Mouse (Mus musculus) embryonic facial prominence, embryonic 10.5 days (tissue): Measurements from ENCODE around the gene Krt39. TPM values are rescaled to one million over a fixed set of nuclear protein-coding genes. Genes with fewer than 3 reads are reported as not detected.

Experiments used
- DNase-seq: peaks from one replicate; pipeline ENCODE4 v3.0.0-alpha.2; 2017; ENCODE audit warnings: low spot score
- H3K27ac ChIP-seq: fragments of 300-500 bp; sonication (generic); replicated peaks from 2 replicates; pipeline ENCODE4 v1.5.1; 2016; ENCODE audit warnings: mild to moderate bottlenecking
- H3K27me3 ChIP-seq: fragments of 300-500 bp; sonication (generic); replicated peaks from 2 replicates; pipeline ENCODE4 v1.6.1; 2016; ENCODE audit warnings: low read depth, mild to moderate bottlenecking; ENCODE audit not compliant: poor library complexity, severe bottlenecking
- H3K36me3 ChIP-seq: fragments of 300-500 bp; sonication (generic); replicated peaks from 2 replicates; pipeline ENCODE4 v1.6.1; 2016; ENCODE audit warnings: mild to moderate bottlenecking, moderate library complexity
- H3K4me1 ChIP-seq: fragments of 300-500 bp; sonication (generic); 2 replicates; pipeline ENCODE4 v1.6.1; 2016
- H3K4me3 ChIP-seq: fragments of 300-500 bp; sonication (generic); 2 replicates; pipeline ENCODE4 v1.5.1; 2016; ENCODE audit warnings: mild to moderate bottlenecking, moderate library complexity
- H3K9me3 ChIP-seq: fragments of 300-500 bp; sonication (generic); 2 replicates; pipeline ENCODE4 v1.6.1; 2016; ENCODE audit warnings: mild to moderate bottlenecking
- WGBS: fragments of 180-500 bp; shearing (Covaris S2); methylation state at CpG from one replicate; pipeline ENCODE4 v1.1.7; 2016; 5-methylcytosine and 5-hydroxymethylcytosine counted together
- polyA plus RNA-seq: library from polyadenylated mRNA; unstranded; fragments of >200 nt; fragmentation: Nextera tagmentation; extraction: Ambion mirVana; gene quantifications from 2 replicates; pipeline ENCODE4 v1.2.1, GENCODE M21; 2016

The Krt39 gene
- polyA plus RNA-seq, 1 experiment from 2014 or later, result not detected

DNA sequence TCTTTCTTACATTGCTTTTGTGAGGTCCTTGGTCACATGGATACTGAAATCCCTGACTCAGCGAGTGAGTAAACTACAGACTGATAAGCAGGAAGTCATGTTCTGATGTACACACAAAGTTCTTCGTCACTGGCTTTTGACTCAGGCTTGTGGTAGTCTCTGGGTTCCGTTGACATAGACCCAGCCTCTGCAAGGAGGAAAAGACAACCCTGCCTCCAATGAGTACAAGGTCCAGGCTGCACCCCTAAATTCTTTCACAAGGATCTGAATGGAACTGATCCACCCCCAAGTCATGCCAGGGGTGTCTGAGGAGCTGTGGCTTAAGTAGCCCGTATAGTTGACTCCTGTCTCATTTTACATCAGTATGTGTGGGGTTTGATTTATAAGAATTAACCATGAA lies 24.7 kb downstream of the Krt39 start:
- H3K4me3 ChIP-seq, result no peak overlapping the region
- no peaks in the 10 kb centered on the region for H3K36me3 ChIP-seq
- H3K27ac ChIP-seq, result no peak overlapping the region
- H3K4me1 ChIP-seq, result peaks cover 5% of the 10 kb centered on the region; the same call in 1 of the 2 replicates
- H3K27me3 ChIP-seq, result no peaks in the 10 kb centered on the region
- no peaks in the 10 kb centered on the region for H3K9me3 ChIP-seq
- no peak for DNase-seq
- WGBS, result 92% methylated on average over 4 of the region's 4 CpGs

DNA sequence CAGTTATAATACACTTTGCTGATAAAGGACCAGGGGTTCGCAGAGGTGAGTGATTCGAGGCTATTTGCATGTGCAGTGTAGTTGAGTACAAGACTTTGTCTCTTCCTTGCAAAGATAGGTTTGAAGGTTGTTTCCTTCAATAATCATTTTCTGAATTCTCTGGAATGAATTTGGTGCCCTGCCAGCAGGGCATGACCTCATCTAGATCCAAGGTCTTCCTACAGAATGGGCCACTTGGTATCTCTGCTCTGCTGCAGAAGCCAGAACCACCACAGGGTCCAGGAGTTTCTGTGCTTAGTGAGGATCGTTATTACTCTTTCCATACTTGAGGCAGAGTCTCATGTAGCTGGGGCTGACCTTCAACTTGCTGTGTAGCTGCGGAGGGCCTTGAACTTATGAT lies 26.4 kb downstream of the Krt39 start:
- no peaks in the 10 kb centered on the region for H3K27me3 ChIP-seq
- peaks cover 12% of the 10 kb centered on the region for H3K4me1 ChIP-seq
- H3K36me3 ChIP-seq, result no peaks in the 10 kb centered on the region
- H3K27ac ChIP-seq, result no peak overlapping the region
- H3K4me3 ChIP-seq, result no peak overlapping the region
- H3K9me3 ChIP-seq, result no peaks in the 10 kb centered on the region
- 92% methylated on average over 4 of the region's 4 CpGs for WGBS
- no peak for DNase-seq

DNA sequence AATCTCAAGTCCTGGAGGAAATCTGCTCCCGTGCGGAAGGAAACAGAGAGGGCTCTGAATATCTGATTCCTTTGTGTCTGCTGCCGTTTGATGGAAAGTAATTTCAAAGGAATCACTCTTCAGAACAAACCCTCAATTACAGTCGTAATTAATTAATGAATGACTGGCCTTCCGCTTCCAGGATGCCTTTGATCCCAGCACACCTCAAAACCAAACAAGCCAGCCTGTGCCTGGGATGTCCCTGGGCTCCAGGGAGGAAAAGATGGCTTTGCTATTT lies 27.6 kb downstream of the Krt39 start:
- Histone ChIP-seq H3K27ac (no peak overlapping the region), H3K36me3 (no peaks in the 10 kb centered on the region), H3K27me3 (no peaks in the 10 kb centered on the region), H3K4me1 (peaks cover 23% of the 10 kb centered on the region), H3K9me3 (no peaks in the 10 kb centered on the region), H3K4me3 (no peak overlapping the region)
- no peak for DNase-seq
- WGBS, result 38% methylated on average over 5 of the region's 5 CpGs

GRCm38 (mm10) chr11:99492733-99493573 lies 28.2 kb downstream of the Krt39 start, which contains the start of gene Krt23:
Gene Krt23, minus strand, starts transcription at chr11:99493137.
- H3K27ac ChIP-seq, result no peak within 1 kb of the TSS; the same call in 1 of the 2 replicates

DNA sequence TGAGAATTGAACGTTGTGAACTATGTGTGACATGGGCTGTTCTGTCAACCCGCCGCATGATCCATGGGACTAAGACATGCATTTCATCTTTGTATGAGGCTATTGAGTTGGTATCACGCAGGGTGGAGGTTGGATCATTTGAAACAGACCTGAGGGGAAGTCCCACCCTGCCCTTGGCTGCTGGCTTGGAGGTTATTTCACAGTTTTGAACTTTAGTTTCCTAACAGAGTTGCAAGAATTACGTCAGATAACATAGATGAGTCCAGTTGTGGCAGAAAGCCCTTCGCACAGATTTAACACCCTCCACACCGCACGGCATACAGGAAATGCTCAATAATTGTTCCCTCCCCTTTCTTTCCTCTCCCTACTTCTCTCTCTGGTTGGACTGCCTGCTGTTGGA lies 30.1 kb downstream of the Krt39 start:
- Histone ChIP-seq H3K27ac (no peak overlapping the region), H3K4me1 (peaks cover 24% of the 10 kb centered on the region), H3K4me3 (no peak overlapping the region), H3K27me3 (no peaks in the 10 kb centered on the region), H3K36me3 (no peaks in the 10 kb centered on the region), H3K9me3 (no peaks in the 10 kb centered on the region)
- no peak for DNase-seq
- 79% methylated on average over 8 of the region's 8 CpGs for WGBS

More at GRCm38 (mm10) chr11:99492733-99493573, 28.2 kb downstream of the Krt39 start, which contains the start of gene Krt23:
- Histone ChIP-seq H3K36me3 (no peaks in the 10 kb centered on the region), H3K4me1 (peaks cover 24% of the 10 kb centered on the region), H3K4me3 (no peak within 1 kb of the TSS), H3K27me3 (no peaks in the 10 kb centered on the region), H3K9me3 (no peaks in the 10 kb centered on the region)
- DNase-seq, result no peak
- WGBS, result 83% methylated on average over 22 of the region's 22 CpGs

DNA sequence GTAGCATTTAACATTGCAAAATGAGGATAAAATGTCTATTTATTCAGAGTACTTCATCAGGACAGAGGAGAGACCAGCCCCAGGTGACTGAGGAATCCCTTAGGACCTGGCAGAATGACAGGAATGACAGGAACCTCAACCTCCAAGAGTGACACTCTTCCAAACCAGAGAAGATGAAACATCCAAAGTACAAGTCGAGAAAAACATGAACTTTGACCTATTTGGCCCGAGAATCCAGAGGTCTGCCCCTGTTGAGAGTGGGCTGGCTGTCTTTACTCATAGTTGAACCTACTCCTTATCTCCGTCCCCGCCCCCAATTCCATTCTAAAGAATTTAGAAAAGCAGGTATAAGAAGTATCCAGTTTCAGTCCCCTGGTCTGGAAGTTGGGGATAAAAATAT lies 30.5 kb downstream of the Krt39 start:
- H3K4me3 ChIP-seq, result no peak overlapping the region
- no peak for DNase-seq
- WGBS, result 47% methylated on average over 4 of the region's 4 CpGs
- H3K36me3 ChIP-seq, result no peaks in the 10 kb centered on the region
- no peak overlapping the region for H3K27ac ChIP-seq
- no peaks in the 10 kb centered on the region for H3K27me3 ChIP-seq
- no peaks in the 10 kb centered on the region for H3K9me3 ChIP-seq
- peaks cover 24% of the 10 kb centered on the region for H3K4me1 ChIP-seq

DNA sequence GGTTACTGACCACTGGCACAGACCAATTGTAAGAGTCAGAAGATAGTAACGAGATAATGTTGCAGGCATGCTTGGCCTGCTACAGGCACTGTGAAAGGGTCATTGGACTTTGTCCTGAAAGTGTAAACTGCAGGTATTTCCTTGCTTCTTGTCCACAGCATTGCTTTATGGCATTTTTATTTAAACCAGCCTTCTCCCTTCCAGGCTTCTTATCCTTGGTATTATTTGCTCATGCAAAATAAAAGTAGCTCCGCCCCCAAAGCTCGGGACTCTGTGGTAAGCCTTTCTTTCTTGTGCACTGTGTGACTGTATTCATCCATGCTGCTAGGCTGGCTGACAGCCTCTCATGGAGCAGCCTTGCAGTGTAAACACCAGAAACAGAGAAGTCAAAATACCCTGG lies 31.9 kb downstream of the Krt39 start:
- 44% methylated on average over 3 of the region's 3 CpGs for WGBS
- DNase-seq, result no peak
- peaks cover 24% of the 10 kb centered on the region for H3K4me1 ChIP-seq
- H3K27me3 ChIP-seq, result no peaks in the 10 kb centered on the region
- no peak overlapping the region for H3K27ac ChIP-seq
- H3K4me3 ChIP-seq, result no peak overlapping the region
- H3K36me3 ChIP-seq, result no peaks in the 10 kb centered on the region
- no peaks in the 10 kb centered on the region for H3K9me3 ChIP-seq

GRCm38 (mm10) chr11:99474981-99475380 lies 46.2 kb downstream of the Krt39 start:
- Histone ChIP-seq H3K27me3 (no peaks in the 10 kb centered on the region), H3K27ac (no peak overlapping the region), H3K9me3 (no peaks in the 10 kb centered on the region), H3K4me1 (no peaks in the 10 kb centered on the region), H3K36me3 (no peaks in the 10 kb centered on the region), H3K4me3 (no peak overlapping the region)
- no peak for DNase-seq
- 86% methylated on average over 3 of the region's 3 CpGs for WGBS

DNA sequence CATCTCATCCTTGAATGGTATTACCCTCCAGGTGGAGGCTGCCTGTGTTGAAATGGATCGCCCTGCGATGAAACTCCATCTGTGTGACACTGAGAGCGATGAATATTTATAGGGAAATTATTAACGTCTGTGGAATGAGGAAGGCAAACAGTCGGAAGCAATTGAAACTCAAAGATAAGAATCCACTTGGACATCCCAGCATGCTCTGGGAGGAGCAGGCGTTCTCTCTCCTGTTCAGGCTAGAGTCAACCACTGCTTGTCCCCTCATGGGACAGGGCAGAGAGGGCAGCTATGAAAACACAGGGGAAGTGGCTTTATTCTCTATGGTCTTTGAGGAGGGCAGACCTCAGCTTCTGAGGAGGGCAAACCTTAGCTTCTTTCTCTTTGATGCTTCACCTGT lies 47.7 kb downstream of the Krt39 start:
- DNase-seq, result no peak

DNA sequence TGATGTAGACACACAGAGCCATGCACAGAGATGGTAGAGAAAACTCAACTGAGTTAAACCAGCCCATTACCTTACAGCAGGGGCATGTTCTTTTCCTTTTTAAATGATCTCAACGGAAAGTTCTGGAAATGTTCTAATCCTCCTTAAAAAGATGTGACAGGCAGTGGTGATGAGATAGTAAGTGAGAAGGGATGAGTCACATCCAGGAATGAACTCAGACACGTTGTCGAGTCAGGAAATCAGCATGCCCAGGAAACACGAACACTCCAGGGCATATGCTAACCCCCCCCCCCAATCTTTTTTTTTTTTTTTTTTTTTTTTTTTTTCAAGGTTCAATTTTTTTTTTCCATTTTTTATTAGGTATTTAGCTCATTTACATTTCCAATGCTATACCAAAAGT lies 48.7 kb downstream of the Krt39 start:
- DNase-seq, result no peak
- Histone ChIP-seq H3K4me3 (no peak overlapping the region), H3K27me3 (no peaks in the 10 kb centered on the region), H3K4me1 (no peaks in the 10 kb centered on the region), H3K36me3 (no peaks in the 10 kb centered on the region), H3K27ac (no peak overlapping the region), H3K9me3 (no peaks in the 10 kb centered on the region)
- WGBS, result 83% methylated on average over 4 of the region's 4 CpGs

More for the DNA sequence above, 47.7 kb downstream of the Krt39 start:
- Histone ChIP-seq H3K4me3 (no peak overlapping the region), H3K4me1 (no peaks in the 10 kb centered on the region), H3K27me3 (no peaks in the 10 kb centered on the region), H3K9me3 (no peaks in the 10 kb centered on the region), H3K36me3 (no peaks in the 10 kb centered on the region), H3K27ac (no peak overlapping the region)
- WGBS, result 84% methylated on average over 6 of the region's 6 CpGs

DNA sequence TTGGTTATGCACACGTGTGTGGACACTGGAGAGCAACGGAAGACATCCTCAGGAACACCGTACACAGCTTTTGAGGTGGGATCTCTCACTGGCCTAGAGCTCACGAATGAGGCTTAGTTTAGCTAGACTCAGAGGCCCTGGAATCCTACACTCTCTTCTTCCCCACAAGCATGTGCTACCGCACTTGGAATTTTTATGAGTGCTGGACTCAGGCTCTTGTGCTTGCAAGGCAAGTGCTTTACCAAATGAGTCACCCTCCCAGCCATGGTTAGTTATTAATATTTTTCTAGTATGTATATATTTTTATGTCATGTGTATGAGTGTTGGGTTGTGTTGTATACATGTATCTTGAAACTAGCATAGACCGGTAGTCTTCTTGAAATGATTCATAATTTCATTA lies 49.2 kb downstream of the Krt39 start:
- H3K36me3 ChIP-seq, result no peaks in the 10 kb centered on the region
- WGBS, result 95% methylated on average over 6 of the region's 6 CpGs
- no peaks in the 10 kb centered on the region for H3K9me3 ChIP-seq
- H3K27ac ChIP-seq, result no peak overlapping the region
- no peak overlapping the region for H3K4me3 ChIP-seq
- no peak for DNase-seq
- H3K4me1 ChIP-seq, result no peaks in the 10 kb centered on the region
- H3K27me3 ChIP-seq, result no peaks in the 10 kb centered on the region

GRCm38 (mm10) chr11:99469228-99469627 lies 51.9 kb downstream of the Krt39 start:
- Histone ChIP-seq H3K27me3 (no peaks in the 10 kb centered on the region), H3K4me1 (no peaks in the 10 kb centered on the region), H3K27ac (no peak overlapping the region), H3K4me3 (no peak overlapping the region), H3K36me3 (no peaks in the 10 kb centered on the region), H3K9me3 (no peaks in the 10 kb centered on the region)
- WGBS, result 84% methylated on average over 4 of the region's 4 CpGs
- no peak for DNase-seq

- H3K27me3 ChIP-seq, result no peaks in the 10 kb centered on the region
- H3K4me3 ChIP-seq, result no peak overlapping the region
- H3K27ac ChIP-seq, result no peak overlapping the region
- H3K9me3 ChIP-seq, result no peaks in the 10 kb centered on the region
- H3K36me3 ChIP-seq, result no peaks in the 10 kb centered on the region
- WGBS, result 87% methylated on average over 11 of the region's 11 CpGs
- DNase-seq, result no peak
- no peaks in the 10 kb centered on the region for H3K4me1 ChIP-seq
Observed at GRCm38 (mm10) chr11:99468566-99468965, 52.6 kb downstream of the Krt39 start.
